Mouse (Mus musculus): ENCODE data around the gene Tst. TPM values are rescaled to one million over a fixed set of nuclear protein-coding genes. Genes with fewer than 3 reads are reported as not detected.

The Tst gene
- polyA plus RNA-seq, 1 experiment from 2014 or later: 363 TPM

GRCm38 (mm10) chr15:78414157-78414556, 8.4 kb upstream of the Tst start:
- 93% methylated on average over 8 of the region's 8 CpGs for WGBS (ENCODE audit: insufficient replicate concordance)
- peak overlapping the region; percentile 91; the same call in 1 of the 2 replicates for H3K27ac ChIP-seq (ENCODE audit: low read depth)
- H3K4me2 ChIP-seq (ENCODE audit: low read depth, low read length): peak overlapping the region; percentile 56; the same call in 1 of the 2 replicates
- peak overlapping the region; percentile 54; the same call in 1 of the 2 replicates for H3K9ac ChIP-seq (replicated peaks)
- H3K4me1 ChIP-seq (ENCODE audit: insufficient read depth): peaks cover 62% of the 10 kb centered on the region
- no peaks in the 10 kb centered on the region for H3K9me3 ChIP-seq (ENCODE audit: low read length)
- H3K4me3 ChIP-seq (ENCODE audit: low read depth, low read length): no peak overlapping the region
- TF ChIP-seq CTCF (IDR thresholded peaks at IDR 0.05; ENCODE audit: low read depth) (no peak), EP300 (IDR thresholded peaks at IDR 0.05; ENCODE audit: low read depth) (no peak)
- no peaks in the 10 kb centered on the region for H3K27me3 ChIP-seq (ENCODE audit: insufficient read depth, low read length)
- peaks cover 28% of the 10 kb centered on the region for H3K36me3 ChIP-seq (replicated peaks; ENCODE audit: insufficient read depth, low read length)
- no peak for ATAC-seq
- DNase-seq: no peak

DNA sequence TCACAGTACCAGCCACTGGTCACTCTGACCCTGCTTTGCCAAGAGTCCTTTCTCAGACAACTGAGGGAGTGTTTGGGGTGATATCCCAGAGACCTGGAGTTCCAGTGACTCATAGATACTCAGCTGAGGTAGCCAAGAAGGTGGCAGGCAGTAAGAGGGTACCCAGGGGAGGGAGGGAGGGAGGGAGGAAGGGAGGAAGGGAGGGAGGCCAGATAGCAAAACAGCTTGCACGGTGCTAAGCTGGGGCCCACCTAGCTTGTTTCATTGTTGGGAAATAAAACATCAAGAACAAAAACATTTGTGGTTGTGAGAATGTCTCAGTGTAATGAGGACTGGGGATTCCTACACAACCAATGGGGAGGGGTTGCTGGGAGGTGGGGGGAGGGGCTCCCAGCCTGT, 8.0 kb upstream of the Tst start:
- Histone ChIP-seq H3K4me3 (ENCODE audit: low read depth, low read length) (0 out of 2 replicates have a peak overlapping the region, but pooled peaks have one; percentile 1), H3K36me3 (replicated peaks; ENCODE audit: insufficient read depth, low read length) (peaks cover 28% of the 10 kb centered on the region), H3K4me2 (ENCODE audit: low read depth, low read length) (peak overlapping the region; percentile 56), H3K27ac (ENCODE audit: low read depth) (peak overlapping the region; percentile 91), H3K9me3 (ENCODE audit: low read length) (no peaks in the 10 kb centered on the region), H3K9ac (replicated peaks) (peak overlapping the region; percentile 54), H3K4me1 (ENCODE audit: insufficient read depth) (peaks cover 62% of the 10 kb centered on the region), H3K27me3 (ENCODE audit: insufficient read depth, low read length) (no peaks in the 10 kb centered on the region)
- no peak for DNase-seq
- TF ChIP-seq CTCF (IDR thresholded peaks at IDR 0.05; ENCODE audit: low read depth) (no peak), EP300 (IDR thresholded peaks at IDR 0.05; ENCODE audit: low read depth) (no peak)
- 33% methylated on average over 1 of the region's 1 CpGs for WGBS (ENCODE audit: insufficient replicate concordance)
- ATAC-seq: no peak

DNA sequence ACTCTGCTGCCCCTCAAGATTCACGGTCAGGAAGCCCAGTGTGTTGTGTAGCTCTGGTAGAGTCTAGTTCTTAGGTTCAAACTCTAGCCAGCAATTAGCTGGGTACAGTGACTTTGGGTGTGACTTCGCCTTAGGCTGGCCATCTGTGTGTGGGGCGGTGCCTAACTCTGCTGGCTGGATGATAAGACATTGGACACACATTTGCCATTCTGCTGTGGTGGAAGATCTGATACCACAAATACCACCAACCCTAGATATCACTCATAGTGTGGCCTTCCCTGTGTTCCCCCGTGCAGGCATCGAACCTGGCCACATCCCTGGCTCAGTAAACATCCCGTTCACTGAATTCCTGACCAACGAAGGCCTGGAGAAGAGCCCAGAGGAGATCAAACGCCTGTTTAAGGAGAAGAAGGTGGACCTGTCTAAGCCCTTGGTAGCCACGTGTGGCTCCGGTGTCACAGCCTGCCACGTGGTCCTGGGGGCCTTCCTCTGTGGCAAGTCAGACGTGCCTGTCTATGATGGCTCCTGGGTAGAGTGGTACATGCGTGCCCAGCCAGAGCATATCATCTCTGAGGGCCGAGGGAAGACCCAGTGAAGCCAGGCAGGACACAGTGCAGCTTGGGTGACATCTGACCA, 7.5 kb upstream of the Tst start:
- WGBS (ENCODE audit: insufficient replicate concordance): 60% methylated on average over 14 of the region's 14 CpGs

GRCm38 (mm10) chr15:78409570-78410052, 3.9 kb upstream of the Tst start:
- Histone ChIP-seq H3K36me3 (replicated peaks; ENCODE audit: insufficient read depth, low read length) (peaks cover 28% of the 10 kb centered on the region), H3K27ac (ENCODE audit: low read depth) (peak overlapping the region; percentile 100), H3K4me2 (ENCODE audit: low read depth, low read length) (peak overlapping the region; percentile 66), H3K9me3 (ENCODE audit: low read length) (no peaks in the 10 kb centered on the region), H3K4me1 (ENCODE audit: insufficient read depth) (peaks cover 82% of the 10 kb centered on the region), H3K27me3 (ENCODE audit: insufficient read depth, low read length) (no peaks in the 10 kb centered on the region), H3K4me3 (ENCODE audit: low read depth, low read length) (peak overlapping the region; percentile 30), H3K9ac (replicated peaks) (peak overlapping the region; percentile 58)
- 37% methylated on average over 12 of the region's 12 CpGs for WGBS (ENCODE audit: insufficient replicate concordance)
- ATAC-seq (peak; percentile 19), DNase-seq (peak; percentile 46)
- no peak for TF ChIP-seq CTCF (IDR thresholded peaks at IDR 0.05; ENCODE audit: low read depth)
- no peak for TF ChIP-seq EP300 (IDR thresholded peaks at IDR 0.05; ENCODE audit: low read depth)

More for the DNA sequence above, 7.5 kb upstream of the Tst start:
- Histone ChIP-seq H3K36me3 (replicated peaks; ENCODE audit: insufficient read depth, low read length) (peaks cover 28% of the 10 kb centered on the region), H3K4me1 (ENCODE audit: insufficient read depth) (peaks cover 67% of the 10 kb centered on the region), H3K9ac (replicated peaks) (peak overlapping the region; percentile 54), H3K4me3 (ENCODE audit: low read depth, low read length) (0 out of 2 replicates have a peak overlapping the region, but pooled peaks have one; percentile 1), H3K9me3 (ENCODE audit: low read length) (no peaks in the 10 kb centered on the region), H3K4me2 (ENCODE audit: low read depth, low read length) (peak overlapping the region; percentile 56), H3K27ac (ENCODE audit: low read depth) (peak overlapping the region; percentile 91), H3K27me3 (ENCODE audit: insufficient read depth, low read length) (no peaks in the 10 kb centered on the region)
- TF ChIP-seq CTCF (IDR thresholded peaks at IDR 0.05; ENCODE audit: low read depth) (no peak), EP300 (IDR thresholded peaks at IDR 0.05; ENCODE audit: low read depth) (peak; percentile 94)
- DNase-seq (peak; percentile 74), ATAC-seq (peak; percentile 80)

GRCm38 (mm10) chr15:78406293-78406934, 707 bp upstream of the Tst start, which contains the start of gene Mpst:
Gene Mpst (plus strand): TSS chr15:78406416.
- under 1% methylated on average over 40 of the region's 40 CpGs for WGBS (ENCODE audit: insufficient replicate concordance)
- Histone ChIP-seq H3K9ac (replicated peaks) (peak within 1 kb of the TSS; percentile 93), H3K4me2 (ENCODE audit: low read depth, low read length) (peak within 1 kb of the TSS; percentile 84), H3K27me3 (ENCODE audit: insufficient read depth, low read length) (no peaks in the 10 kb centered on the region), H3K36me3 (replicated peaks; ENCODE audit: insufficient read depth, low read length) (peaks cover 6% of the 10 kb centered on the region; the same call in 1 of the 2 replicates), H3K4me3 (ENCODE audit: low read depth, low read length) (peak within 1 kb of the TSS; percentile 89), H3K27ac (ENCODE audit: low read depth) (peak within 1 kb of the TSS; percentile 100), H3K4me1 (ENCODE audit: insufficient read depth) (peaks cover 79% of the 10 kb centered on the region), H3K9me3 (ENCODE audit: low read length) (no peaks in the 10 kb centered on the region)
- ATAC-seq (peak; percentile 75), DNase-seq (peak; percentile 91)
- TF ChIP-seq CTCF (IDR thresholded peaks at IDR 0.05; ENCODE audit: low read depth): no peak
- peak; percentile 64; the same call in 1 of the 2 replicates for TF ChIP-seq EP300 (IDR thresholded peaks at IDR 0.05; ENCODE audit: low read depth)

GRCm38 (mm10) chr15:78405098-78405497, 609 bp downstream of the Tst start:
- Histone ChIP-seq H3K4me2 (ENCODE audit: low read depth, low read length) (peak overlapping the region; percentile 84), H3K27ac (ENCODE audit: low read depth) (peak overlapping the region; percentile 100), H3K9ac (replicated peaks) (peak overlapping the region; percentile 93), H3K27me3 (ENCODE audit: insufficient read depth, low read length) (no peaks in the 10 kb centered on the region), H3K4me3 (ENCODE audit: low read depth, low read length) (peak overlapping the region; percentile 89), H3K36me3 (replicated peaks; ENCODE audit: insufficient read depth, low read length) (no peaks in the 10 kb centered on the region; the same call in 1 of the 2 replicates), H3K9me3 (ENCODE audit: low read length) (no peaks in the 10 kb centered on the region), H3K4me1 (ENCODE audit: insufficient read depth) (peaks cover 80% of the 10 kb centered on the region)
- 40% methylated on average over 11 of the region's 11 CpGs for WGBS (ENCODE audit: insufficient replicate concordance)
- DNase-seq (no peak), ATAC-seq (no peak)
- TF ChIP-seq CTCF (IDR thresholded peaks at IDR 0.05; ENCODE audit: low read depth) (no peak), EP300 (IDR thresholded peaks at IDR 0.05; ENCODE audit: low read depth) (no peak)
